Comparison of ENCODE assay signal across 16 mouse cellular contexts in genomic region chr13:56751774-56752173, GRCm38 (mm10). TPM values are rescaled to one million over a fixed set of nuclear protein-coding genes. Genes with fewer than 3 reads are reported as not detected.
DNase-seq lines count a peak whose midpoint lies in the region; ATAC-seq and TF ChIP-seq lines count a peak whose summit lies in the region.
"Had no signal": no experiment of that assay in that cellular context is flagged by ENCODE, and none has a peak within 500 bp of the region (broad histone marks: within the 10 kb centered on the region; RNA-seq: fewer than 3 reads in every experiment).

No protein-coding gene starts in this region.

- H3K9ac ChIP-seq in midbrain, embryonic 15.5 days: no peak overlapping the region
- H3K9ac ChIP-seq in stomach, postnatal 0 days (ENCODE audit: low read length): no peak overlapping the region
- H3K9ac ChIP-seq: liver, embryonic 14.5 days had no signal

- intact Hi-C loops in left cerebral cortex, postnatal 25 days (cut with DNase I): no loop called here

- TF ChIP-seq EP300 in stomach, postnatal 0 days (optimal IDR thresholded peaks at IDR 0.05): no peak

- peaks cover 38% of the 10 kb centered on the region for H3K4me1 ChIP-seq in heart, embryonic 10.5 days
- H3K4me1 ChIP-seq in thymus, adult 2 months (replicated peaks; ENCODE audit: control insufficient read depth, insufficient read depth, low read length): peaks cover 41% of the 10 kb centered on the region
- H3K4me1 ChIP-seq in midbrain, embryonic 15.5 days: peaks cover 21% of the 10 kb centered on the region
- H3K4me1 ChIP-seq in stomach, postnatal 0 days (replicated peaks; ENCODE audit: control insufficient read depth, insufficient read depth): peaks cover 4% of the 10 kb centered on the region; the same call in 1 of the 2 replicates

- peak overlapping the region; percentile 70 for H3K4me3 ChIP-seq in heart, embryonic 10.5 days
- H3K4me3 ChIP-seq in thymus, adult 2 months (ENCODE audit: control insufficient read depth, insufficient read depth, low read length): no peak overlapping the region
- no peak overlapping the region for H3K4me3 ChIP-seq in midbrain, embryonic 15.5 days
- no peak overlapping the region for H3K4me3 ChIP-seq in stomach, postnatal 0 days (ENCODE audit: low read depth, low read length)
- H3K4me3 ChIP-seq: left cerebral cortex, adult 2 months had no signal

- TF ChIP-seq CTCF in thymus, adult 2 months (IDR thresholded peaks at IDR 0.05; ENCODE audit: borderline replicate concordance, control insufficient read depth, extremely low read depth, insufficient read depth, low read length, poor library complexity): no peak
- no peak for TF ChIP-seq CTCF in stomach, postnatal 0 days (IDR thresholded peaks at IDR 0.05; ENCODE audit: low read depth)

- DNase-seq in heart, embryonic 10.5 days (ENCODE audit: low spot score): no peak
- DNase-seq in heart, postnatal 4 days: no peak
- DNase-seq in thymus, adult 2 months: peak; percentile 30
- DNase-seq in thymus, postnatal 0 days (ENCODE audit: low spot score): no peak
- DNase-seq in stomach, postnatal 0 days (ENCODE audit: low spot score): no peak
- DNase-seq in left cerebral cortex, postnatal 25 days (ENCODE audit: low spot score in 2 of 2): no peak
- DNase-seq in spleen, postnatal 14 days (ENCODE audit: low spot score in 2 of 2): no peak
- DNase-seq: cerebellum, postnatal 10 days had no signal

- no peak overlapping the region for H3K27ac ChIP-seq in heart, embryonic 10.5 days
- H3K27ac ChIP-seq in thymus, adult 2 months (ENCODE audit: control insufficient read depth, insufficient read depth, low read length): no peak overlapping the region
- no peak overlapping the region for H3K27ac ChIP-seq in midbrain, embryonic 15.5 days
- no peak overlapping the region for H3K27ac ChIP-seq in stomach, postnatal 0 days (replicated peaks)
- H3K27ac ChIP-seq: left cerebral cortex, adult 2 months; limb, embryonic 12.5 days; liver, embryonic 14.5 days had no signal

- H3K27me3 ChIP-seq in heart, embryonic 10.5 days (ENCODE audit: insufficient read depth, poor library complexity, severe bottlenecking): peaks cover 66% of the 10 kb centered on the region
- peaks cover 18% of the 10 kb centered on the region for H3K27me3 ChIP-seq in thymus, adult 2 months (ENCODE audit: control insufficient read depth, insufficient read depth, low read length)
- peaks cover 27% of the 10 kb centered on the region for H3K27me3 ChIP-seq in midbrain, embryonic 15.5 days (replicated peaks)
- peaks cover 5% of the 10 kb centered on the region; the same call in 1 of the 2 replicates for H3K27me3 ChIP-seq in stomach, postnatal 0 days (ENCODE audit: control insufficient read depth, insufficient read depth, low read length)

- H3K36me3 ChIP-seq in heart, embryonic 10.5 days: no peaks in the 10 kb centered on the region
- no peaks in the 10 kb centered on the region for H3K36me3 ChIP-seq in thymus, adult 2 months (ENCODE audit: control insufficient read depth, insufficient read depth, low read length)
- no peaks in the 10 kb centered on the region for H3K36me3 ChIP-seq in midbrain, embryonic 15.5 days (replicated peaks)
- no peaks in the 10 kb centered on the region for H3K36me3 ChIP-seq in stomach, postnatal 0 days (ENCODE audit: control insufficient read depth, insufficient read depth, low read length)
- H3K36me3 ChIP-seq: limb, embryonic 12.5 days had no signal

- H3K4me2 ChIP-seq in midbrain, embryonic 15.5 days: peak overlapping the region; percentile 91
- peak overlapping the region; percentile 74 for H3K4me2 ChIP-seq in stomach, postnatal 0 days (replicated peaks; ENCODE audit: low read depth)

- ATAC-seq in midbrain, embryonic 15.5 days (replicated peaks): no peak
- no peak for ATAC-seq in stomach, postnatal 0 days (ENCODE audit: low FRiP score, low TSS enrichment)
- ATAC-seq: activated CD4-positive, CD25-positive, alpha-beta regulatory T cell, adult 4 months had no signal

- no peak for TF ChIP-seq POLR2A in thymus, adult 2 months (IDR thresholded peaks at IDR 0.05; ENCODE audit: control insufficient read depth, extremely low read depth, insufficient read depth, low read length, poor library complexity)

- no peaks in the 10 kb centered on the region for H3K9me3 ChIP-seq in heart, embryonic 10.5 days
- H3K9me3 ChIP-seq in midbrain, embryonic 15.5 days: no peaks in the 10 kb centered on the region
- no peaks in the 10 kb centered on the region for H3K9me3 ChIP-seq in stomach, postnatal 0 days (ENCODE audit: control insufficient read depth, low read length)
- H3K9me3 ChIP-seq: limb, embryonic 12.5 days had no signal

- WGBS in heart, embryonic 10.5 days: 39% methylated on average over 5 of the region's 5 CpGs
- WGBS in thymus, adult 2 months: 40% methylated on average over 5 of the region's 5 CpGs
- 21% methylated on average over 5 of the region's 5 CpGs for WGBS in midbrain, embryonic 15.5 days
- WGBS in stomach, postnatal 0 days: 55% methylated on average over 5 of the region's 5 CpGs

RNA-seq across cellular contexts. Expression of gene Gm45623, which starts 1.9 kb away (rescaled TPM):
- 0.49 and 0.67 TPM in 2 replicates for polyA plus RNA-seq in heart, embryonic 10.5 days (2016; fragmentation: Nextera tagmentation; extraction: Ambion mirVana)
- total RNA-seq in heart, postnatal 4 days (2021): under 1 TPM in 1 of 2 experiments, not detected in 1; 0.19 TPM
- polyA plus RNA-seq in thymus, adult 2 months (2012; rRNA removed): 0.17 TPM in 1 of 2 replicates, not detected in the other
- polyA plus RNA-seq in thymus, postnatal 0 days (2015; fragmentation: Nextera tagmentation; extraction: Ambion mirVana): 0.17 and 0.27 TPM in 2 replicates
- 2.7 and 3.1 TPM in 2 replicates for polyA plus RNA-seq in midbrain, embryonic 15.5 days (2015; fragmentation: Nextera tagmentation; extraction: Ambion mirVana)
- 0.97 and 1.5 TPM in 2 replicates for polyA plus RNA-seq in stomach, postnatal 0 days (2015; fragmentation: Nextera tagmentation; extraction: Ambion mirVana)
- 10 to 100 TPM; 10.8 to 15.4 TPM for total RNA-seq in left cerebral cortex, postnatal 25 days (2021)
- total RNA-seq: gastrocnemius, postnatal 4 days; megakaryocyte progenitor cell, adult 5-6 weeks had no signal
- polyA plus RNA-seq: activated CD4-positive, CD25-positive, alpha-beta regulatory T cell, adult 4 months; heart, embryonic 14.5 days; limb, embryonic 12.5 days; liver, embryonic 14.5 days had no signal

RNA-seq across cellular contexts. Expression of gene Smad5, which starts 49.0 kb away (rescaled TPM):
- 20.7 and 23.0 TPM in 2 replicates for polyA plus RNA-seq in heart, embryonic 10.5 days (2016; fragmentation: Nextera tagmentation; extraction: Ambion mirVana)
- total RNA-seq in heart, postnatal 4 days (2021): 10 to 100 TPM; 48.8 to 54.3 TPM
- polyA plus RNA-seq in thymus, adult 2 months (2012; rRNA removed): 42.1 and 45.6 TPM in 2 replicates
- polyA plus RNA-seq in thymus, postnatal 0 days (2015; fragmentation: Nextera tagmentation; extraction: Ambion mirVana): 13.1 and 13.7 TPM in 2 replicates
- polyA plus RNA-seq in midbrain, embryonic 15.5 days (2015; fragmentation: Nextera tagmentation; extraction: Ambion mirVana): 20.8 and 21.2 TPM in 2 replicates
- polyA plus RNA-seq in stomach, postnatal 0 days (2015; fragmentation: Nextera tagmentation; extraction: Ambion mirVana): 9.4 and 10.3 TPM in 2 replicates
- total RNA-seq in left cerebral cortex, postnatal 25 days (2021): 10 to 100 TPM; 20.2 to 20.3 TPM
